35 mouse cellular contexts compared by ENCODE assay signal in genomic region chr4:133319667-133320066, GRCm38 (mm10).
"Had no signal": no experiment of that assay in that cellular context is flagged by ENCODE, and none has a peak within 500 bp of the region (broad histone marks: within the 10 kb centered on the region; RNA-seq: fewer than 3 reads in every experiment).

No protein-coding gene starts in this region.

- H3K4me1 ChIP-seq: heart, embryonic 13.5 days; heart, embryonic 15.5 days; hindbrain, embryonic 10.5 days; hindbrain, embryonic 12.5 days; hindbrain, embryonic 13.5 days; hindbrain, embryonic 15.5 days; intestine, embryonic 15.5 days; kidney, embryonic 15.5 days had no signal

- H3K36me3 ChIP-seq: intestine, embryonic 15.5 days had no signal

- H3K4me3 ChIP-seq: heart, embryonic 10.5 days; heart, embryonic 12.5 days; heart, embryonic 13.5 days; heart, embryonic 15.5 days; hindbrain, embryonic 10.5 days; hindbrain, embryonic 12.5 days; hindbrain, embryonic 13.5 days; hindbrain, embryonic 15.5 days; intestine, embryonic 15.5 days; kidney, embryonic 15.5 days; layer of hippocampus, adult 2 months had no signal

- H3K27ac ChIP-seq: heart, embryonic 10.5 days; heart, embryonic 13.5 days; heart, embryonic 15.5 days; hindbrain, embryonic 10.5 days; hindbrain, embryonic 12.5 days; hindbrain, embryonic 13.5 days; hindbrain, embryonic 14.5 days; hindbrain, embryonic 15.5 days; hindbrain, postnatal 0 days; intestine, embryonic 15.5 days; kidney, embryonic 15.5 days; kidney, postnatal 0 days; layer of hippocampus, adult 2 months had no signal

- DNase-seq: heart, postnatal 10 days; heart, postnatal 14 days; heart, postnatal 36 days; heart, postnatal 4 days; kidney, adult 11 months; kidney, adult 18-20 months; kidney, adult 2 months; kidney, adult 8-10 months; kidney, adult 9 months; kidney, postnatal 10 days; kidney, postnatal 14 days; kidney, postnatal 25 days; kidney, postnatal 36 days; kidney, postnatal 4 days; layer of hippocampus, adult 9-11 months; layer of hippocampus, postnatal 36 days had no signal

- H3K9me3 ChIP-seq: heart, embryonic 10.5 days; heart, embryonic 12.5 days; heart, embryonic 13.5 days; heart, embryonic 15.5 days; hindbrain, embryonic 10.5 days; hindbrain, embryonic 12.5 days; hindbrain, embryonic 13.5 days; hindbrain, embryonic 15.5 days; intestine, embryonic 15.5 days; kidney, embryonic 15.5 days had no signal

- ATAC-seq: hindbrain, embryonic 16.5 days; hindbrain, postnatal 0 days; inflammation-experienced regulatory T-cells, adult 6 months; intestine, embryonic 15.5 days; intestine, embryonic 16.5 days; intestine, postnatal 0 days had no signal

- H3K27me3 ChIP-seq: heart, embryonic 12.5 days; heart, embryonic 13.5 days; heart, embryonic 15.5 days; hindbrain, embryonic 12.5 days; hindbrain, embryonic 13.5 days; hindbrain, embryonic 15.5 days; intestine, embryonic 15.5 days; kidney, embryonic 15.5 days had no signal

- H3K9ac ChIP-seq: heart, embryonic 12.5 days; heart, embryonic 13.5 days; heart, embryonic 15.5 days; hindbrain, embryonic 12.5 days; hindbrain, embryonic 13.5 days; hindbrain, embryonic 14.5 days; hindbrain, embryonic 15.5 days; intestine, embryonic 15.5 days; kidney, embryonic 15.5 days had no signal

- H3K4me2 ChIP-seq: heart, embryonic 11.5 days; heart, embryonic 12.5 days; heart, embryonic 13.5 days; heart, embryonic 15.5 days; hindbrain, embryonic 12.5 days; hindbrain, embryonic 13.5 days; hindbrain, embryonic 14.5 days; hindbrain, embryonic 15.5 days; intestine, embryonic 15.5 days; kidney, embryonic 15.5 days had no signal
